Mouse (Mus musculus) lung, postnatal 36 days (tissue): ENCODE measurements at regions not wholly inside any gene's neighbourhood (a gene's known extent, or its start where the extent isn't known, plus 50 kb on each side); places are given as distances from the start of the nearest gene placed in this dataset.

Experiments used
- DNase-seq: peaks from one replicate; pipeline ENCODE4 v3.0.0; 2022; ENCODE audit warnings: mixed read lengths

GRCm38 (mm10) chr9:93136349-93136748 lies 594.3 kb downstream of the Plod2 start:
- no peak for DNase-seq

DNA sequence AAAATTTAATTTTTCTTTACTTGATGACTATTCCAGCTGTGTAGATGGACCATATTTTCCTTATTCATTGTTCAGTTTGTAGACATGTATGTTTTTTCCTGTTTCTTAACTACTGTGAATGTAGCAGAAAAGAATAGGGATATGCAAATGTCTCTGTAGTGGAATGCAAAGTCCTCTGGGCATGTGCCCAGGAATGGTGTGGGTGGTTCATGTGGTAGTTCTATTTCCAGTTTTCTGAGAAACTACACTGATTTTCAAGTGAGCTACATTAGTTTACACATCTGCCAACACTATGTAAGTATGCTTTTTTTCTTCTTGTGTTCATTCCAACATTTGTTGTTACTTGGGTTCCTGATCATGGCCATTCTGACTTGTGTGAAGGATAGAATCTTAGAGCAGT lies 628.0 kb downstream of the Plod2 start:
- no peak for DNase-seq

GRCm38 (mm10) chr9:93186638-93187037 lies 644.6 kb downstream of the Plod2 start:
- DNase-seq, result peak; percentile 56

- DNase-seq, result peak; percentile 9
Observed at GRCm38 (mm10) chr9:93232562-93232961, 690.5 kb downstream of the Plod2 start.

DNA sequence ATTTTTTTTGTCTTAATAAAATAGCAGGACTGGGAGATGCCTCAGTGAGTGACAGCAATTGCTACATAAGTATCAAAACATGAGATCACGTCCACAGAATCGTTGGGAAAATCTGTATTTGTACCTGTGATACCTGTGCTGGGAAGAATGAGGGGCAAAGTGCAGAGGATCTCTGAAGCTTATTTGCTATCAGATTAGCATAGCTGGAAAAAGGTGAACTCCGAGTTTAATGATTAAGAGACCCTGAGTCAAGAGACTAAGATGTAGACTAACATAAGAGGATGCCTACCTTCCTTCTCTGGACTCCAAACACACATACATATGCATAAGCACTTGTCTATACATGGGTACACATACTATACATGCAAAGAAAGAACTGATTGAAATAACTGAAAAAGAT lies 710.1 kb downstream of the Plod2 start:
- DNase-seq, result no peak

GRCm38 (mm10) chr9:93297332-93297731 lies 755.3 kb downstream of the Plod2 start:
- no peak for DNase-seq

- DNase-seq, result no peak
Observed at GRCm38 (mm10) chr9:93306753-93307152, 764.7 kb downstream of the Plod2 start.

GRCm38 (mm10) chr9:93328997-93329682 lies 787.1 kb downstream of the Plod2 start:
- DNase-seq, result no peak
